Mouse (Mus musculus) lung, embryonic 16.5 days (tissue): ENCODE measurements around the gene Cnpy3. TPM values are rescaled to one million over a fixed set of nuclear protein-coding genes. Genes with fewer than 3 reads are reported as not detected.
"Not testable (repeated sequence)": the region's sequence is repeated elsewhere in the genome, so short reads cannot be mapped to it uniquely, and the experiment has no call there.

Experiments
- ATAC-seq: fragments of 200-750 bp; cut with Nextera tagmentation; 2 replicates; pipeline ENCODE4 v1.8.0; 2017; ENCODE audit warnings: low read depth, mild to moderate bottlenecking, moderate library complexity
- H3K27ac ChIP-seq: fragments of 300-500 bp; sonication (generic); 2 replicates; pipeline ENCODE4 v1.5.1; 2014; ENCODE audit warnings: mild to moderate bottlenecking, control low read depth, low read length
- H3K27me3 ChIP-seq: fragments of 300-500 bp; sonication (generic); 2 replicates; pipeline ENCODE4 v1.6.1; 2014; ENCODE audit warnings: low read depth, low read length, mixed read lengths; ENCODE audit not compliant: control insufficient read depth, insufficient read depth
- H3K36me3 ChIP-seq: fragments of 300-500 bp; sonication (generic); 2 replicates; pipeline ENCODE4 v1.6.1; 2014; ENCODE audit warnings: low read length; ENCODE audit not compliant: control insufficient read depth, insufficient read depth
- H3K4me1 ChIP-seq: fragments of 300-500 bp; sonication (generic); replicated peaks from 2 replicates; pipeline ENCODE4 v1.6.1; 2014; ENCODE audit warnings: low read length, mixed read lengths; ENCODE audit not compliant: control insufficient read depth, insufficient read depth
- H3K4me2 ChIP-seq: fragments of 300-500 bp; sonication (generic); 2 replicates; pipeline ENCODE4 v1.6.1; 2014; ENCODE audit warnings: low read depth, low read length, control low read depth
- H3K4me3 ChIP-seq: fragments of 300-500 bp; sonication (generic); 2 replicates; pipeline ENCODE4 v1.5.1; 2014; ENCODE audit warnings: mild to moderate bottlenecking, low read length, control low read depth
- H3K9ac ChIP-seq: fragments of 300-500 bp; sonication (generic); 2 replicates; pipeline ENCODE4 v1.6.1; 2014; ENCODE audit warnings: low read length, control low read depth
- H3K9me3 ChIP-seq: fragments of 300-500 bp; sonication (generic); 2 replicates; pipeline ENCODE4 v1.6.1; 2016; ENCODE audit warnings: low read length; ENCODE audit not compliant: control insufficient read depth
- WGBS: fragments of 180-500 bp; shearing (Covaris S2); extraction: QIAGEN DNeasy Blood & Tissue Kit; methylation state at CpG from one replicate; pipeline ENCODE4 v1.1.7; 2014; 5-methylcytosine and 5-hydroxymethylcytosine counted together
- polyA plus RNA-seq: library from polyadenylated mRNA; unstranded; fragments of >200 nt; fragmentation: Nextera tagmentation; extraction: Ambion mirVana; gene quantifications from 2 replicates; pipeline ENCODE4 v1.2.1, GENCODE M21; 2015

The Cnpy3 gene
- 79.0 and 80.1 TPM in 2 replicates for polyA plus RNA-seq

GRCm38 (mm10) chr17:46751794-46752556 lies at the start of gene Cnpy3:
Gene Cnpy3, minus strand, starts transcription at chr17:46752214.
- Histone ChIP-seq H3K4me2 (peak within 1 kb of the TSS; percentile 85), H3K9me3 (no peaks in the 10 kb centered on the region), H3K4me1 (peaks cover 12% of the 10 kb centered on the region), H3K27ac (peak within 1 kb of the TSS; percentile 93), H3K9ac (peak within 1 kb of the TSS; percentile 82), H3K27me3 (no peaks in the 10 kb centered on the region), H3K36me3 (peaks cover 4% of the 10 kb centered on the region; the same call in 1 of the 2 replicates), H3K4me3 (peak within 1 kb of the TSS; percentile 87)
- WGBS: under 1% methylated on average over 58 of the region's 58 CpGs
- peak; percentile 99 for ATAC-seq

GRCm38 (mm10) chr17:46801761-46802160 lies 49.7 kb upstream of the Cnpy3 start:
- WGBS: 87% methylated on average over 6 of the region's 6 CpGs
- peaks cover 19% of the 10 kb centered on the region for H3K36me3 ChIP-seq
- ATAC-seq: no peak

GRCm38 (mm10) chr17:46799680-46800079 lies 47.7 kb upstream of the Cnpy3 start:
- Histone ChIP-seq H3K27me3 (no peaks in the 10 kb centered on the region), H3K4me1 (no peaks in the 10 kb centered on the region), H3K9ac (no peak overlapping the region), H3K4me2 (no peak overlapping the region), H3K9me3 (no peaks in the 10 kb centered on the region), H3K4me3 (no peak overlapping the region), H3K36me3 (peaks cover 13% of the 10 kb centered on the region), H3K27ac (no peak overlapping the region)
- ATAC-seq: no peak
- 77% methylated on average over 10 of the region's 10 CpGs for WGBS

More at GRCm38 (mm10) chr17:46801761-46802160, 49.7 kb upstream of the Cnpy3 start:
- Histone ChIP-seq H3K9me3 (no peaks in the 10 kb centered on the region), H3K9ac (no peak overlapping the region), H3K27ac (no peak overlapping the region), H3K4me2 (no peak overlapping the region), H3K4me3 (no peak overlapping the region), H3K4me1 (no peaks in the 10 kb centered on the region), H3K27me3 (no peaks in the 10 kb centered on the region)

- WGBS: 47% methylated on average over 7 of the region's 8 CpGs
- no peak overlapping the region for H3K9ac ChIP-seq
- no peaks in the 10 kb centered on the region for H3K27me3 ChIP-seq
- no peak overlapping the region for H3K4me3 ChIP-seq
- peaks cover 13% of the 10 kb centered on the region for H3K36me3 ChIP-seq
- ATAC-seq: no peak
- H3K4me2 ChIP-seq: no peak overlapping the region
- no peaks in the 10 kb centered on the region for H3K9me3 ChIP-seq
- no peaks in the 10 kb centered on the region for H3K4me1 ChIP-seq
- no peak overlapping the region for H3K27ac ChIP-seq
These were observed 45.4 kb upstream of the Cnpy3 start for GRCm38 (mm10) chr17:46797386-46797785.

GRCm38 (mm10) chr17:46796743-46797142 lies 44.7 kb upstream of the Cnpy3 start:
- no peak overlapping the region for H3K4me3 ChIP-seq
- peaks cover 13% of the 10 kb centered on the region for H3K36me3 ChIP-seq
- H3K9me3 ChIP-seq: no peaks in the 10 kb centered on the region
- no peaks in the 10 kb centered on the region for H3K27me3 ChIP-seq
- 86% methylated on average over 4 of the region's 4 CpGs for WGBS
- no peak for ATAC-seq
- H3K4me2 ChIP-seq: no peak overlapping the region
- H3K9ac ChIP-seq: no peak overlapping the region
- H3K4me1 ChIP-seq: no peaks in the 10 kb centered on the region
- no peak overlapping the region for H3K27ac ChIP-seq

GRCm38 (mm10) chr17:46792963-46793362 lies 40.9 kb upstream of the Cnpy3 start:
- Histone ChIP-seq H3K9ac (no peak overlapping the region), H3K4me2 (no peak overlapping the region), H3K36me3 (no peaks in the 10 kb centered on the region), H3K27me3 (no peaks in the 10 kb centered on the region), H3K4me1 (no peaks in the 10 kb centered on the region), H3K27ac (no peak overlapping the region), H3K9me3 (no peaks in the 10 kb centered on the region), H3K4me3 (no peak overlapping the region)
- 78% methylated on average over 2 of the region's 2 CpGs for WGBS
- no peak for ATAC-seq

- H3K4me2 ChIP-seq, H3K27ac ChIP-seq, H3K4me3 ChIP-seq, H3K36me3 ChIP-seq, H3K9ac ChIP-seq, ATAC-seq, H3K27me3 ChIP-seq, H3K4me1 ChIP-seq, H3K9me3 ChIP-seq: not testable (repeated sequence)
- 64% methylated on average over 2 of the region's 2 CpGs for WGBS
These were observed 36.0 kb upstream of the Cnpy3 start for GRCm38 (mm10) chr17:46787974-46788373.

- no peak overlapping the region for H3K9ac ChIP-seq
- no peak for ATAC-seq
- WGBS: 84% methylated on average over 5 of the region's 5 CpGs
These were observed 34.9 kb upstream of the Cnpy3 start for GRCm38 (mm10) chr17:46786952-46787351.

GRCm38 (mm10) chr17:46783222-46783565 lies 31.2 kb upstream of the Cnpy3 start:
- peak overlapping the region; percentile 89 for H3K27ac ChIP-seq
- H3K4me1 ChIP-seq: peaks cover 6% of the 10 kb centered on the region
- H3K36me3 ChIP-seq: peaks cover 24% of the 10 kb centered on the region
- H3K9me3 ChIP-seq: no peaks in the 10 kb centered on the region
- WGBS: 84% methylated on average over 2 of the region's 2 CpGs
- peak overlapping the region; percentile 74 for H3K4me2 ChIP-seq
- peak overlapping the region; percentile 77 for H3K4me3 ChIP-seq
- peak overlapping the region; percentile 81 for H3K9ac ChIP-seq
- H3K27me3 ChIP-seq: no peaks in the 10 kb centered on the region
- ATAC-seq: no peak

More at GRCm38 (mm10) chr17:46786952-46787351, 34.9 kb upstream of the Cnpy3 start:
- H3K4me1 ChIP-seq: no peaks in the 10 kb centered on the region
- no peak overlapping the region for H3K4me2 ChIP-seq
- no peaks in the 10 kb centered on the region for H3K9me3 ChIP-seq
- H3K27ac ChIP-seq: no peak overlapping the region
- H3K27me3 ChIP-seq: no peaks in the 10 kb centered on the region
- H3K36me3 ChIP-seq: no peaks in the 10 kb centered on the region
- H3K4me3 ChIP-seq: no peak overlapping the region
